Mouse (Mus musculus) liver, adult (tissue): Measurements from ENCODE around the gene Rnf17.

Experiments used
- GATA4 ChIP-seq: IDR thresholded peaks from 2 replicates; pipeline ENCODE4 v1.6.1; 2014; ENCODE audit warnings: mild to moderate bottlenecking, low read length; ENCODE audit not compliant: insufficient replicate concordance

The Rnf17 gene

DNA sequence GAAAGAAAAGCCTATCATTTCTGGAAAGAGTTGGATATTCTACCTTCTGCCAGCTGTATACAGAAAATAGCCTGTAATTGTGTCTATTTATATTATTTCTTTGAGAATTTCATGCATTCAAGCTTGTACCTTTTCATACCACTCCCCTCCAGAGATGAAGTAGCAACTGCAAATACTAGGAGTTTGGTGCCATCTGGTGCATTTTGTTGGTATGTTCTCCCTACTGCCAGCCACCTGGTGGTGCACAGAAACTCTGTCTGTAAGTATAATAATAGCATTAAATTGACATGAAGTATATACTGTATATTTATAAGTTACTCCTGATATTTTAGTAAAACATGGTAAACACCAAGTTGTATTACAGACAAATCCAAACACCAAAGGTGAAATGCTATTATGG is 4.4 kb upstream of the Rnf17 start:
- no peak for TF ChIP-seq GATA4

GRCm38 (mm10) chr14:56403072-56403375 is 643 bp downstream of the Rnf17 start:
- TF ChIP-seq GATA4: no peak

DNA sequence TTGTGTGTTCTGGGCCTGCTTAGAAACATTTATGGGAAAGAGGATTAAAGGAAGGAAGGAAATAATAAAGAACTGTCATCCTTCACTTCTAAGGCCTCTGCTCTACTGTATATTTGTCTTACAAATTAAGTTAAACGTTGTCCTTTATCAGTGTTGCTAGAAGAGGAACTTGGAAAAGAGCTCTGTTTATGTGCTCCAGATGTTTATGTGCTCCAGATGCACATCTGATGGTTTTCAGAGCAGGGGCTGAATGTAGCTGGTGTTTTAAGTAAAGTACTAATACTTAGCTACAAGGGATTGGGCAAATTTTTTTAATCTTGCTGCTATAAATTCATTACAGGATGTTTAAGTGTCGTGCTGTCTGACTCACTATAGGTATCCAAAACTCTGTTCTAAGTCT is 59.7 kb downstream of the Rnf17 start:
- no peak for TF ChIP-seq GATA4

GRCm38 (mm10) chr14:56462729-56463128 is 60.3 kb downstream of the Rnf17 start:
- no peak for TF ChIP-seq GATA4

DNA sequence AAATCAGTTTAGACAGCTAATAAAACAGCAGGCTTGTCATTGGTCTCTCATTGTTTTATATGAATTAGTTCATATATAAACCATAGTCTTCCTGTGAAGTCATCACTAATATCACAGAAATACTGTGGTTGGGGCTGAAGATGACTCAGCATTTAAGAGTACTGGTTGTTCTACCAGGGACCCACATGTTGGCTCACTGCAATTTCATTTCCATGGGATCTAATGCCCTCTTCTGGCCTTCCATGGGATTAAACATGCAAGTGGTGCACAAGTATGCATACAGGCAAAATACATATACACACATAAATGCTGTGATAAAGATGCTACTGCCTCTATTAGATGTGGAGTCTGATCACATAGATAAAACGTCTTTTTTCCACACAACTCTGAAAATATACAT is 65.8 kb downstream of the Rnf17 start:
- TF ChIP-seq GATA4: no peak

DNA sequence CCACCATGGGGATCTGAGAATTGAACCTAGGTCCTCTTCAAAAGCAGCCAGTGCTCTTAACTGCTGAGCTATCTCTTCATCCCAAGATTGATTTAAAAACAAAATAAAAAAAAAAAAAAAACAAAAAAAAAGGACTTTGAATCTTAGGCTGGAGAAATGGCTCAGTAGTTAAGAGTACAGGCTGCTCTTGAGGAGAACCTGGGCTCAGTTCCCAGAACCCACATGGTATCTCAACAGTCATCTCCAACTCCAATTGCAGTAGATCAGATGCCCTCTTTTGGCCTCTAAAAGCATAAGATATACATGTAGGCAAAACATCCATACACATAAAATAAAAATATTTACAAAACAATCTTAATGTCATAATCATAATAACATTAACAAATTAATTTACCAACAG is 87.4 kb downstream of the Rnf17 start:
- no peak for TF ChIP-seq GATA4

GRCm38 (mm10) chr14:56502407-56502806 is 100.0 kb downstream of the Rnf17 start:
- TF ChIP-seq GATA4: no peak

DNA sequence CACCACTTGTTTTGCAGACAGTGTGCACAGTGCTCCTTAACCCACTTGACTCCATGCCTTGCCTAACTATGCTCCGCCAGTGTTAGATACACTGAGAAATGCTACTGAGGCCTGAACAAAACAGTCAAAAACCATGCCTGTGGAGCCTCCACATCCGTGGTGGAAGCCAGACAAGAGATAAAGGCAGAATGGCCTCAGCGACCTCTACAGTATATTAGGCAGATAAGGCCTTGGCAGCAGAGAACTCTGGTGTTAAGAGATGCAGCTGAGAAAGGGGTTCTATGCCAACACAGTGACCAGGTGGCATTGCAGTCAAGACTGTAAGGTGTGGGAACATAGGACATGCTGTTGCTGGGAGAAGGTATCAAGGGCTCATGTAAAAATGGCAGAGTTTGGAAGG is 104.4 kb downstream of the Rnf17 start:
- TF ChIP-seq GATA4: no peak

GRCm38 (mm10) chr14:56512084-56512483 is 109.7 kb downstream of the Rnf17 start:
- TF ChIP-seq GATA4: no peak

DNA sequence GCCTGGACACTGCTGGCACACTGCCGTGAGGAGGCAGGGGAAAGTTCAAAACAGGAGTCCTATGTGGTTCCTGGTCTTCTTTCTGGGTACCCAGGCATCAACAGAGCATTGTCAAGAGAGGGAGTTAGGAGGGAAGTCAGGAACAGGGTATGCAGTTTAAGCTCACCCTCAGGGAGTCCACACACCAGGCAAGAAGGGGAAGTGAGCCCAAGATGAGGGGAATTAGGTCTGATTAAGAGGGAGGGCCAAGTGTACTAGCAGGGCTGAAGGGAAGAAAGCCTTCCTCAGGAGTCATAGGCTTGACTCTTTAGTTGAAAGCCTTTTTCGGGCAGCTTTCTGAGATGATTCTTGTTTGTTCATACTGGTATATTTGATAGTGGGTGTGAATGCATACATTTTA is 112.4 kb downstream of the Rnf17 start:
- no peak for TF ChIP-seq GATA4

DNA sequence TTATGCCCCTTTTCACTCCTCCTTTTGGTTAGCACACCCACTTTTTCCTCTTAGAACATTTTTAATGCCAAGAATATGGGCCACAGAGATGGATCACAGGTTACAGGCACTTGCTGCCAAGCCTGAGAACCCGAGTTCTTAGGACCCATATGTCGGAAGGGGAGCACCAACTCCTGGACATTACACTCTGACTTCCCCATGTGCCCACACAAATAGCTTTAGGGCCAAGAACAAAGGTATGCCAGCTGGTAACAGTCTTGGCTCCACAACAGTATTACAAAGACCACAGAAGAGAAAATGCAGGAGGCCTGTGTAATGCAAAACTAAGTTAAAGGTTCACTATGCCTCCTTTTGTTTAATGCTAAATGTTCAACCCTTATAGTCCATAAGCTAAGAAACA is 128.4 kb downstream of the Rnf17 start:
- TF ChIP-seq GATA4: no peak

- TF ChIP-seq GATA4: no peak
Observed at GRCm38 (mm10) chr14:56544946-56545345, 142.6 kb downstream of the Rnf17 start.

GRCm38 (mm10) chr14:56545491-56545890 is 143.1 kb downstream of the Rnf17 start:
- TF ChIP-seq GATA4: no peak

GRCm38 (mm10) chr14:56550960-56551359 is 148.6 kb downstream of the Rnf17 start:
- TF ChIP-seq GATA4: no peak

DNA sequence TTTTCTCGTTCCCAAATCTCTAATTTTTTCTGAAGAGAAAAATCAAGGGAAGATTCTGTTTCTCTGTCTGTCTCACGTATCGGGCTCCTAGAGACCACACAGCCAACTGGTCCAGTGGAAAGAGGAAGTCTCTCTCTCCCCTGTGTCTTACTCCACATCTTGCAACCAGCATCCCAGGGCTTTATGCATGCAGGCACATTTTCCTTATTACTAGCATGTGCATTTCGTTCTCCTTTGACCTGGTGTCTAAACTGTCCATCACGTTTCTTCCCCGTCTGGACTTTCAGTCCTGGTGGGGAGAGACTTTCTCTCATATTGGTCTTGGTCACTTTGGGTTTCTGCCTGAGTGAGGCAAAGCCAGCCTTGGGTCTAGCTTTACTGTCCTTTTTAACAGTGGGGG is 150.5 kb downstream of the Rnf17 start:
- TF ChIP-seq GATA4: no peak

GRCm38 (mm10) chr14:56553331-56553730 is 150.9 kb downstream of the Rnf17 start:
- no peak for TF ChIP-seq GATA4

DNA sequence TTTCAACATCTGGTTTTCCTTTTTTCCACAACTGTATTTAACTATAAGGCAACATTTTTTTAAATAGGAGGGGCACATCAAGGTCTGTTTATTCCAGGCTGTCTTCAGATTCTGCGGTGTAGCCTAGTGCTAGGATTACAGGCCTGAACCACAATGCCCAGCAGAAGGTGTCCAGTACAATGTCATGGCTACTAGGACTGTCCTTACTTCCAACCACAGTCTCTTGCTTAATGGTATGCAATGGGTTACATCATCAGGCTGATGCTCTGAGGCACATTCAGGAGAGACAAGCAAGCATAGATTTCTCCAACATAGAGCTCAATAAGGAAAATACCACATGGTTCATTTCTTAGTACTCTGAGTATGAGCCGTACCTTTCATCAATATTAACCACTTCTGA is 152.3 kb downstream of the Rnf17 start:
- TF ChIP-seq GATA4: no peak

GRCm38 (mm10) chr14:56559134-56559533 is 156.8 kb downstream of the Rnf17 start:
- TF ChIP-seq GATA4: no peak
